Mouse (Mus musculus) thymus, postnatal 14 days (tissue): Measurements from ENCODE around the gene Mettl17.
"Not testable (repeated sequence)": the region's sequence is repeated elsewhere in the genome, so short reads cannot be mapped to it uniquely, and the experiment has no call there.

ENCODE experiments used
- DNase-seq: peaks from one replicate; pipeline ENCODE4 v3.0.0; 2021

Gene Mettl17

DNA sequence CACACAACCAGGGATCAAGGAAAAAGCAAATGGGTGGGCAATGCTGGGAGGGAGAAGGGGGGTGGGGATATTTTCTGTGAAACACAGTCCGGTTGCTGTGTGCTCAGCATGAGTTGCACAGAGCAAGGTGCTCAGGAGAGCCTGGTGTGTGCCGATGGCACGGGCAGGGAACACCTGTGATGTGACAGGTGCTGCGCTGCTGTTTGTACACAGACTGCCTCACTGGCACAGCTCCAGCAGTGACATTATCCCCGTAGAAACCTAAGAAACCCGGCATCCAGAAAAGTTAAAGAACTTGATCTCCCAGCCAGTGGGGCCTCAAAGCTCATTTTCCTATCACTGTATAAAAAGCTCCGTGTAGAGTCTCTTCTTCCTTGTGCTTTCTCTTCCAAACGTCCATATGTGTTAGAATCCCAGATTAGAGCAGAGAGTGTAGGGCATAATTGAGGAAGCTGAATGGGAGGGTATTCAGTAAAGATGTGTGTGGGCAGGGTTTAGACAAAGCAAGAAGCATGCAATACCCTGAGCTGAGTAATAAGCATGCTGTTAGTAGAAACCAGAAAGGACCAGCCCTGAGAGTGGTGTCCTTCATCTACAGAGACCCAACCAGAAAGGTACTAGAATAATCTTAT lies 12.0 kb downstream of the Mettl17 start:
- DNase-seq = no peak

DNA sequence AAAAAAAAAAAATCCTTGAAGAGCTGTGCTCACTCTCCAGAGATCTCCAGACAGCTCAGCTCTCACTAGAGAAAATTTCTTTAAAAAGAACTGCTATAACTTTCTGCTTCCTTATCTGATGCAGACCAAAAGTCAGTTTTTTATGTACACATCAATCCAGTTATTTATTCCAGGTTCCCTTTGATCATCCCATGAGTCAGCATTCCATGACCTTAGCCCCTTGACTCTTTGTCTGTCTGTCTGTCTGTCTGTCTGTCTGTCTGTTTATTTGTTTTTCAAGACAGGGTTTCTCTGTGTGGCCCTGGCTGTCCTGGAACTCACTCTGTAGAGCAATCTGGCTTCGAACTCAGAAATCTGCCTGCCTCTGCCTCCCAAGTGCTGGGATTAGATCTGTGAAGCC lies 14.7 kb downstream of the Mettl17 start:
- DNase-seq = no peak

DNA sequence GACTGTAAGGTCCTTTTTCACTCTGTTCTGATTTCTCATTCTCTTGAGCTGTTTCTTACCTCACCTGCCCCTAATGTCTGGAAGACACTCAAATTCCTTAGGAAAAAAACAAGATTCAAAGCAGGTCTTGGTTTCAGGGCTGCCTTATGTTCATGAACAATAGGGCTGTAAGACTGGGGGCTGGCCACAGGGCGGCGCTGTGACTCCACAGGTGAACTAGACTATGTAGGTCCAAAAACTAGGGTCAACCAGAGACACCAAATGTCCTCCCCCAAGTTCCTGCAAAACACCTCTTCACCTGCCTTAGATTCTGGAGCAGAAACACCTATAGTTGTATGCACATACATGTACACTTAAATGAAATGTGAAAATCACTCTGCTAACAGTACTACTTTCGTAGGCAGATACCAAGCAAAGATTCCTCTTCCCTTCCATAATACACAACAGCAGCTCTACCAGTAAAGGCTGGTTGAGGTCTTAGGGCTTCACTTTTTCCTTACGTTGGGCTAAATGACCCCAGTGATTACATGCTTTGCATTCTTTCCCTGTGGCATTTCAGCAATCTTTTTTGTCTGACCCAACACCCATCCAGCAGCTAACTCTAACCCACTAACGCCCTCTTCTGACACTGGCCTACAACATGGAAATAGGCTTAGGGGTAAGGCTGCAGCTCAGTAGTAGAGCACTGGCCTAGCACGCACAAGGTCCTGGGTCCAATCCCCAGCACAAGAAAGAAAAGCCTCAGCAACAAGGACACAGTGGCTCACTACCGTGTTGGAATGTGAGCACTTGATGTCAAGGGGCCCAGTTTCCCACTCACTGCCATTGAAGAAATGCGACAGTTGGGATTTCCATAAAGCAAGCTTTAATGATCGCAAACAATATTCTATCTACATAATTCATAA lies 18.4 kb downstream of the Mettl17 start:
- peak; percentile 85 for DNase-seq

DNA sequence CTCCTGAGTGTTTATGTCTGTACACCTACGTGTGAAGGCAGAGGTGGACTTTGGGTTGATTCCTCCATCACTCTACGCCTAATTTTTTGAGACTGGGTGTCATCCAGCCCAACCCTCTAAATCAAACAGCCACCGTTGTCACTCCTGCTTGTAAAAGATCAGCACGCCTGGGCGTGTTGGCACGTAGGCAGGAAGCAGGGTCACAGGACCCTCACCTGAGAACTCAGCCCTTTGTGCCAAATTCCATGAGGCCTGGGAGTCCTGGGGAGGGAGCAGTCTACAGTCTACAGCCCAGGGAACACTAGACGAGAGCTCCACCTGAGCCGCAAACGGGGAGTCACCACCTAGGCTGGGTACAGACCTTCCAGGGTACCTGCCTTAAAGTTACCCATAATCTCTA lies 19.1 kb downstream of the Mettl17 start:
- DNase-seq = no peak

DNA sequence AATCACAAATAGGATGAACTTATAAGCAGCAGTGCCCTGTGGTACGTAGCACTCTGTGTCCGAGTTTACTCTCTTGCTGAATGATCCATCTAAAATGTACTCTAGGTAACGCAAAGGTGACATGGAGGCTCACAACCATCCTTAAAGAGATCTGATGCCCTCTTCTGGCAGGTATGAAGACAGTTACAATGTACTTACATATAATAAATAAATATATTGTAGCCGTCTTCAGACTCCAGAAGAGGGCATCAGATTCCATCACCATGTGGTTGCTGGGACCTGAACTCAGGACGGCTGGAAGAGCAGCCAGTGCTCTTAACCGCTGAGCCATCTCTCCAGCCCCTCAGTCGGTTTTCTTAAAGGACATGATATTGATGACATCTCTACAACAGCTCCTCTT lies 20.1 kb downstream of the Mettl17 start:
- DNase-seq = peak; percentile 36

DNA sequence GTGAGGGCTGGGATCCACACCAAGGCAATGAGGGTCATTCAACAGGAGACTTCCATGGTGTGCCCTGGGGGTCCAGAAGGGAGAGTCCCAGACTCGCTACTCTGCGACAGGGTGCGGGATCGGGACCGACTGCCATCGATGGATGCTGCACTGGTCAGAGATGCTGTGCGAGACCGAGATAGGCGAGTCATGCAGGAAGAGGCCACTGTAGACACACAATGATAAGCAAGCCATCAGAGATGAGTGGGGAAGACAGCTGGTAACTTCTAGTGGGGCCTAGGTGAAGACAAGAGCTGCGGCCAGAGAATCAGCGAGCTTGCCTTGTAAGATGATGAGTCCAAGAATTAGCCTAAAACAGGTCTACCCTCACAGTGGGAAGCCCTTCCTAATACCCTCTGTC lies 21.5 kb downstream of the Mettl17 start:
- DNase-seq = no peak

DNA sequence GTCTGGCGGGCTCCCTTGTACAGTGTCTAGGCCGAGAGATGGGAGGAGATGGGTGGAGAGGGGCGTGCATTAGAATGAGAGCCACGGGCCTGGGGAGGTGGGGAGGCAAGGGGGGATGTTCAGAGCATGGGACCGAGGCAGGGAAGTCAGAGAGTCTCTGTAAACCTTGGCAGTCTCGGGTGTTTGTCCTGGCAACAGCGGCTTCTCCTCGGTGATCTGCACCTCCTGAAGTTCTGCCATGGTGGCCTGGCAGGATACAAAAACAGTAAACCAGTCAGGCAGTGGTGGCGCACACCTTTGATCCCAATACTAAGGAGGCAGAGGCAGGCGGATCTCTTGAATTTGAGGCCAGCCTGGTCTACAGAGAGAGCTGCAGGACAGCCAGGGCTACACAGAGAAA lies 26.7 kb downstream of the Mettl17 start:
- DNase-seq = no peak

DNA sequence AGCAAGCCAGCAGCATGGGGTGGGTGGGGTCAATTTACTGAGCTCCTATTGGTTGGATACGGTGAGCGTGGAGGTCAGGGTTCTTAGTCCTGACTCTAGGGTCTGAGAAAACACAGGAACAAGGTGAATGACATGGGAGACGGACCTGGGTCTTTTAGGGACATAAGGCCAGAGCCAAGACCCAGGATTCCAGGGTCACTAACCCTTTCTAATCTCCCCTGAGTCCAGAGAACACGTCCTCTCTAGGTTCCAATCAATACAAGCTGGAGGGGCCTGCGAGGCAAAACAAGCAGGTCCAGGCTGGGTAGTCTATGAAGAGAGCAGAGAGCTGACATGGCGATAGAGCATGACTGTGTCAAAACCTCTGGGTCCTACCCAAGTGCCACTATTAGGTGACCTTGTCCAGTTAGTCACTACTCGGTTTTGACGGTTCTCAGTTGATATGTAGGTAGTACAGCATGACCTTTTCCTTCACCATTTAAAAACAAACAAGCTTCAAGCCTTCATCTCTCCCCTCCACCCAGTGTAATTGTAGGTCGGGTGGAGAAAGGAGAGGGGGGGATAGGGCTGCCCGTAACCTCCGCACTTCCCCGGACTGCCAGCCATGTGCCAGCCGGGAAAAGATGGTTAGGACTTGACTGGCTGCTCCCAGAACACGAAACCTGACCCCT lies 27.9 kb downstream of the Mettl17 start:
- peak; percentile 27 for DNase-seq

DNA sequence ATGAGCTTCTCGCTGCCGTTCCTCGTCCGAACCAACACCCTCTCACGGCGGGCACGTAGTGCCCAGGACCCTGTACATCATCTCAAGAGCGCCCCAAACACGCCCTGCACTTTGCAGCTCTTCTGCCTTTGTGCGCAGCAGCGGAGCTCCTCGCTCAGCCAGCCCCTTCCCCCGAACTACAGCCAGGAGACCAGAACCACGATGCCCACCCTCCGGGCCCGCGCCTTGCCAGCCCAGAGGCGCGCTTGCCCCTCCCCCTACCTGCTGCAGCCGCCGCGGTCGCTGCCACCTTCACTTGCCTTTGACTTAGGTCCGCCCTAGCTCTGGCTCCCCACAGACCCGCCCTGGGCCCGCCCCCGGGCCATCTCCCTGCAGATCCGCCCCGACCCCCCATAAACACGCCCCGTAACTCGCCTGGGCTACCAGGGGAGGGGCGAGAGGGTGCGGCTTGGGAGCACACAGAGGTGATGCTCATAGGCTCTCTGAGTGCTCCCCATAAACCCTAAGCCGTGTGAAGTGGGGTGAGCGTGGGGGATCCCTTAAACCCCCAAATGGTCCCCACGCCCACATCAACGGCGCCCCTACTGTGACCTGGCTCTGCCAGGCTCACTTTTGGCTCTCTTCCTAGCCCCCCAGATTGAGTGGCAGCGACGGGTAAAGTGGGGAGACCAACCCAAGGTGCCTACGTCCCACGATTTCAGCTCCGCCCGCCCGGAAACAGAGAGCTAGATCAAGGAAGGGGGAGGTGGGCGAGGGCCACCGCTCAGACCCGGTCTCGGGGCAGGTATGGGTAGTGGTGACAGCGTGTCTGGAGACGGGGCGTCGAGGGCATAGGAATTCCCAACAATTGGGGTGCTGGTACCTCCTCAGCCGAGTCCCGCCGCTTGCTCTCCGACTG lies 28.7 kb downstream of the Mettl17 start:
- peak; percentile 97 for DNase-seq

DNA sequence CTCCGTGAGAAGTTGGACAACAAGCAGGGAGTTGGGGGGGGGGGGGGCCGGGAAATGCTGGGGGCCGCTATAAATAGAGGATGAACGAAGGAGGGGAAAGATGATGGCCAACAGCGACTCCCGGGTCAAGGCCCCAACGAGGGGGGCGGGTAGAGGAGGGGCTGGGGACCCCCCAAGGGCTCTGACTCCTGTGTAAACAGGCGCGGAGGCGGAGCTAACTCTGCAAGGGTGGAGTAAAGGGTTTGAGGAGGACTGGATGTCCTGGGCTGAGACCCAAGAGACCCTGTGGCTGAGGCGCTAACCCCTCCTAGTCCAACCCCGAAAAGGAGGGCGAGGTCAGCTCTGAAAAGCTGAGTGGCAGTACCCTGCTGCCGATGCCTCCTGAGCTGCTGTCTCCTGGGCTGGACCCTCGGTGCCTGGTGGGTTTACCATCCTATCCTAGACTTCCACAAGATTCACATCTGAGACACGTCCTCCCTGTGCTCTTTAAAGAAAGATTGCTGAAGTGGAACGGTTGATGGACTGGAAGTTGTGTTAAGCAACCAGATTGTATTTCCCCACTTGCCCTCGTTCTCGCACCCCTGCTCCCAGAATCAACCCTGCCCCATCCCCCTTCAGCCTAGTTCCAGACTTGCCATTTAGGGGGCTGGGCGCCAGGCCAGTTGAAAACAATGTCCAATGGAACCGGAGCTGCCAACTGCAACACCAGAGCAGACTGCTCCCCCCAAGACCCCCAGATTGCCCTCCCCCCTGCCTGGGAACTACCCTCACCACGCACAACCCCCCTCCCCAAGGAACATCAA lies 29.5 kb downstream of the Mettl17 start, which contains the start of gene Ndrg2:
Ndrg2 (minus strand) TSS at position 199 of the 803 bp plus-strand sequence.
- DNase-seq = peak; percentile 76

DNA sequence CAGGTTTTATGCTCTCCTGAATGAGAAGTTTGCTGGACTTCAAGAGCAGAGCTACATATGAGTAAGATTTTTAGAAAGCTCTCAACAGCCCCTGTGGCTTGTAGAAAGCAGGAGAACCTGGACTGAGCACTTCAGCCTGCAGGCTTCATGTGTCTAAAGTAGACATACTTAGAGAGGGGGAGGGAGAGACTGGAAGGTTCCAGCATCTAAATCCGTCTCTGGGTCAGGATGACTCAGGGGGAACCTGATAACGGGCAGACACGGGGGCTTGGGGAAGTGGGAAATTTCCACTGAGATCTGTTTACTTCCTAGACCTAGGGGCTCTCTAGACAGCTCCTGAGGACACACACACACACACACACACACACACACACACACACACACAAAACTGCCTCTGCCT lies 30.4 kb downstream of the Mettl17 start:
- no peak for DNase-seq

DNA sequence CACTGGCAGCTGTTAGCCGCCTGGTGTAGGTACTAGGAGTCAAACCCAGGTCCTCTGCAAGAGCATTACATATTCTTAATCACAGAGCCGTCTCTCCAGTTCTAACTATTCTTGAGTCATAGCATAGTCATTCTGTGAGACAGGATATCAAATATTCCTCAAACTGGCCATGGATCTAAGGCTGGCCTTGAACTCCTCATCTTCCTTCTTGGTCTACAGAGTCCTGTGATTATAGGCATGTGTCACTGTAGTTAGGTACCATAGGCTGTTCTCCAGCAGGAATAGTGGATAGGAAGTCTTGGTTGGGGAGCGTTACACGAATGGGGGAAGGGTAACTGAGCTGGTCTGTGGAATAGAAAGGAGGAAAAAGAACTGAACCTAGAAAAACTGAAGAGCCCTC lies 31.9 kb downstream of the Mettl17 start:
- DNase-seq = no peak

DNA sequence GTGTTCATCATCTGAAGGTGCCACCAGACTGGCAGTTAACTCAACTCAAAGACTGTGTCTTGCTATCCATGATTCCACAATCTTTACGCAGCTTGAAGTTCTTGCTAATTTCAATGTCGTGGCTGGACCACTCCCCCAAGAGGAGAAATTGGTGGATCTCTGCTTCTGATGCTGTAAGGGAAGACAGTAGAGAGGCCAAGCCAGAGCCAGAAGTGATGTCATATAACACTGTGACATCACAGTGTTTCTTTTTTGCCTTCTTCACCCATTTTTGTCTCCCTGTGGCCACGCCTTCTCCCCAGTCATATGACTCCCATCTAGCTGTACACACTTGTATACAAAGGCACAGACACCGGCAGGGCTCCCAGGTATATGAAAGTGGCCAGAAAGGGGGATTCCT lies 33.5 kb downstream of the Mettl17 start, which contains the start of gene Tppp2:
Tppp2 (plus strand) TSS at position 301 of the 400 bp plus-strand sequence.
- DNase-seq = no peak

DNA sequence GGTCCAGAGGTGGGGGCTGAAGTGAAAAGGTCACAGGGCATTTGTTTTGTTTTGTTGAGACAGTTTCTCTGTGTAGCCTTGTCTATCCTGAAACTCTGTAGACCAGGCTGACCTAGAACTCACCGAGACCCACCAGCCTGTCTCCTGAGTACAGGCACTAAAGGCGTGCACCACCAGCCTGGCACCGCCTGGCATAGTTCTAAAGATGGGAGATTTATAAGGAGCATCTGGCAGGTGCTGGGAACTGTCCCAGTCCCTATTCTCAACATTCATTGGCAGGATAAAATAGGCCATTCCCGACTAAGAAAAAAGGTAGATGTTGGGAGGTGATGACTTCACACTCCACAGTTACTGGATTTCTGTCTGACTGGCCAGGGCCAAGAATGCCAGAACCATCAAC lies 34.3 kb downstream of the Mettl17 start:
- DNase-seq = no peak

DNA sequence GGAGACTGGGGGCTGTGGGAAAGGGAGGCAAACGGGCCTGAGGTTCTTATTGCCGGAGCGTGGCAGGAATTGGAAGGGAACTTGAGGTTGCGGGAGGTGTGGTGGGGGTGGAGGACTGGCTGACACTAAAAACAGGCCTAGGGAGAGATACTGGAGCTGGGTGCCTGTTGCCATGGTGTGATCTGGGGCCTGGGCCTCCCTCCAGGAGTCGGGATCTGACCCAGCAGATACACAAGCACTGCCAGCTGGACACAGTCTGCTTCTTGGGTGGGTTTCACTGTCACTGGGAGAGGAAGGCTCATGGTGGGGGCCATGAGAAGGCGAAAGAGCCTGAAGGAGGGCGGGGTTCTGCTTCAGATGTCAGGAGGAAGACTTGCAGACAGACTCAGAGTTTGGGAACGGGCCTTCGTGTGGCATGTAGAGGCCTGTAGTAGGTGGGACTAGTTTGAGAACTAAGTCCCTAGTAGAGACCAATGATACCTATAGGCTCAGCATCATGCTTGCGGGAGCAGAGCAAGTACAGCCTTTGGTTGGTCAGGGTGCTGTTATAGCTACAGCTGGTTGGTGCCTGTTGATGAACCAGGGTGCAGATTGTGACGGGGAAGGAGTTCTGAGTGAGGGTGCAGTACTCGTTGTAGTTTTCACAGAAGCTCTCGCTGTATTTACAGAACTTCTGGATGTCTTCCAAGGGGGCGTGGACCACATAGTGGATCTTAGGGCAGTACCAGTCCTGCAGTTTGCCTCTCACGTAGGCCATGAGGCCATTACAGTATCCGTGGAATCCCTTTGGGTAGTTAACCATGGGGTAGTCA lies 37.3 kb downstream of the Mettl17 start:
- no peak for DNase-seq

DNA sequence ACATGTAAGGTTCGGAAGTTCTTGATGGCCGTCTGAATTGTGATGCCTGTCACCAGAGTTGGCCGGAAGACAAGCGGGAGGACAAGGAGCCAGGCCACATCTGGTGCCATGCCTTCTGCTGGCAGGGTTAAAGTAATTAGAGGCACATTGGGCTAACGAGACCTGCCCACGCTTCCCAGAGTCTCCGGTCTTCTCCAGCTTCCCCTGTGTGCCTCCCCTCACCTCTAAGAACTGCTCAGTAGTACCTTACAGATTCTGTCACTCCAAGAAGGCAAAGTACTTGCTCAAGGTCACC lies 37.9 kb downstream of the Mettl17 start, which contains the start of gene Rnase13:
Rnase13 (minus strand) TSS at position 203 of the 295 bp plus-strand sequence.
- no peak for DNase-seq

DNA sequence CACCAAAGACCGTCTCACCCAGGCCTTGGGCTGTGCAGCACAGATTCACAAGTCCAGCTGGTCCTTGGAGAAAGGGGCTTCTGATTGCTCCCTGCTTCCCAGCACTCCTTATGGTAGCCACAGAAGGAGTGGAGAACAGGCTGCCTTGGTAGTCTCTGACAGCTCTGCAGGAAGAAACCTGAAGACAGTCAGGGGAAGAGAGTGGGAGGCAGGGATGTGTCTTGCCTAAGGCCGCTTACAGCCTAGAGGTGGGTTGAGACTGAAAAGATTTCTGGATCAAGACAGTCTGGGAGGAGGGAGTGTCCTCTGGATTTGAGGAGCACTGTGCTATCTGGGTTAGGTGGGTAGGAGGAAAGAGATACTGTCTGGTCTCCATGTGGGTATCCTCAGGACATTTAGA lies 38.3 kb downstream of the Mettl17 start:
- no peak for DNase-seq

DNA sequence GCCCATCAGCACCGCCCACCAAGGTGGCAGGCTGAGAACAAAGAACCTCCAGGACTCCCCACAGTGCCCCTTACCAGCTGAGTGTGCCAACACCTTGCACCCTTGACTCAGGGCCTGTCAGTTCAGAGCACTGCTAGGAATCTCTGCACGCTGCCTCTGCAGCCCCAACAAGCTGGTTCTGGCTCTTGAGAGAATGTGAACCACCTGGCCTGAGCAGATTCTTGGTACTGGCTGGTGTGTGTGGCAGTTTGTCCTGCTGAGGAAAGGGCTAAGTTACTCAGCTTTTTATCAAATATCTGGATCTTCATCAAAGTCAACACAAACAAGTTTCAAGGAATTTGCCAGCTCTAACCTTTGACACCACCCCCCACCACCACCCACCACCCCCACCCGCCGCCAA lies 38.9 kb downstream of the Mettl17 start:
- DNase-seq = no peak

DNA sequence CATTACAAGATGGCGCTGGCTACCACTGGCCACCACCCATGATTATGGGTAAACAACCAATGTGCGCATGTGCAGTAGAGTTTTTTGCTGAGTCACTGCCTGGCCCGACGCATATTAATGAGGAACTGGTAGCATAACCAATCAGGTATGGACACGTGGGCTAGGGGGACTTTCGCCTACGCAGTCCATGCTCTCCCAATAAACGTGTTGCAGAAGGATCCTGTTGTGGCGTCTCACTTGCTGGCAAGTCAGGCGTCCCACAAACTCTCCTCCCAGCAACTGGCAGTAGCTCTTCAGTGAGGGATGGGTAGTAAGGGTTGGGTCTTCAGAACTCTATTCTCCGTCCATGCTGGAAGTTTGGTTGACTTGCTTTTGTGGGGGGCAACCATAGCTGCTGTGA lies 42.3 kb downstream of the Mettl17 start:
- DNase-seq = not testable (repeated sequence)

DNA sequence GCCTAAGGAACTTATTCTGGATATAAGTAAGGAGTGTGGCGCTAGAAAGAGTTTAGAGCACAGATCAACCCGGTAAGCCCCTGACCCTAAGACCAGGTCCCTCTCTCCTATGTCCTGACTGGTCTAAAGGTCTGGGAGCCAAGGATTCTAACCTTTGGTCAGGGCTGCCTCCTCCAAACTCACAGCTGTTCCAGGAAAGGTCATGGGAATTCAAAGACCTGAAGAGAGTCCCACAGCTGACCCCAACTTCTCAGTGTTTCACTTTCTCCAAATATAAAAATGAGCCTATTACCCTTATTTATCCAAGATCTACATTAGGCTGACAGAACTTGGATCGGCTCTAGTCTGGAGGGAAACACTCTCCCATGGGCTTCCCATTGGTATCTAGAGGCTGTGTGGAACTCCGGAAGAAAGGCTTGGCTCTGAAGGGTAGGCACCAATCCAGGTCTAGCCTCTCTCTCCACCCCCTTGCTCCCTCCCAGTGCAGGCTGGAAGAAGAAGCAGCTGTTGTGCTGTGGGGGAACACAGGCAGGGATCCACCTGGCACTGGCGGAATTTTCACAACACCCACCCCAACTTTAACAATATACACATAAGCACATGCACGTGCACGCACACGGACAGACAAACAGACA lies 44.8 kb downstream of the Mettl17 start:
- DNase-seq = no peak
